Mouse (Mus musculus): Measurements from ENCODE around the gene Ano6.

DNA sequence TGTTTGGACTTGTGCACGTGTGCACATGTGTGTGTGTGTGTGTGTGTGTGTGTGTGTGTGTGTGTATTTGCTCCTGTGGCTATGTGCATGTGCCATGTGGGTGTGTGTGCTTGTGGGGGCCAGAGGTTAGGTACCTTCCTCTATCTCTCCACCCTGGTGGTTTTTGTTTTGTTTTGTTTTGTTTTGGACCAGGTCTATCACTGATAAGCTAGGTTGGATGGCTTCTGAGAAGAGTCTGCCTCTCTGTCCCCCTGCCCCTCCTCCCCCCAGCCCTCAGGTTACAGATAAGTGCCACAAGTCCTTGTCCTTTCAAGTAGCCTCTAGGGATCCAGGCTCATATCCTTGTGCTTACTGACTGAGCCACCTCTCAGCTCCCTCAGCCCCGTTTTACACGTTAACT, 49.1 kb downstream of the Ano6 start:
- TF ChIP-seq CTCF (IDR thresholded peaks at IDR 0.05; ENCODE audit: control insufficient read depth, insufficient read depth, low read length) (no peak), POLR2A (IDR thresholded peaks at IDR 0.05; ENCODE audit: borderline replicate concordance, control insufficient read depth, low read depth, low read length) (no peak)

All from bone marrow, adult 2 months (tissue).